ENCODE assay signal across 9 mouse cellular contexts in genomic region chr1:57429786-57430483, GRCm38 (mm10). TPM values are rescaled to one million over a fixed set of nuclear protein-coding genes. Genes with fewer than 3 reads are reported as not detected.
DNase-seq lines count a peak whose midpoint lies in the region; ATAC-seq and TF ChIP-seq lines count a peak whose summit lies in the region.
"Had no signal": no experiment of that assay in that cellular context is flagged by ENCODE, and none has a peak within 500 bp of the region (broad histone marks: within the 10 kb centered on the region; RNA-seq: fewer than 3 reads in every experiment).

No protein-coding gene starts in this region.

- TF ChIP-seq POLR2A in myocyte (IDR thresholded peaks at IDR 0.05; ENCODE audit: insufficient read length, low read depth) = no peak

- no peak overlapping the region for H3K27ac ChIP-seq in intestine, embryonic 15.5 days

- peaks cover 5% of the 10 kb centered on the region; the same call in 1 of the 2 replicates for H3K4me1 ChIP-seq in intestine, embryonic 15.5 days (replicated peaks)

- no peaks in the 10 kb centered on the region for H3K79me2 ChIP-seq in myocyte (ENCODE audit: control insufficient read depth, insufficient read depth)

- H3K27me3 ChIP-seq in intestine, embryonic 15.5 days (replicated peaks) = no peaks in the 10 kb centered on the region
- H3K27me3 ChIP-seq in myocyte (ENCODE audit: control insufficient read depth, insufficient read depth, insufficient read length) = no peaks in the 10 kb centered on the region
- H3K27me3 ChIP-seq: CH12.LX had no signal

- H3K4me3 ChIP-seq in intestine, embryonic 15.5 days (replicated peaks) = no peak overlapping the region
- no peak overlapping the region for H3K4me3 ChIP-seq in myocyte

- no peak overlapping the region for H3K9ac ChIP-seq in intestine, embryonic 15.5 days

- DNase-seq in gastrocnemius, postnatal 14 days = peak; percentile 47
- no peak for DNase-seq in gastrocnemius, postnatal 10 days
- peak; percentile 50 for DNase-seq in R1 (ENCODE audit: low read depth, low spot score)
- peak; percentile 53 for DNase-seq in forelimb bud, embryonic 11.5 days (ENCODE audit: low read depth, low spot score)
- no peak for DNase-seq in testis, postnatal 14 days (ENCODE audit: low spot score)
- no peak for DNase-seq in gastrocnemius, adult 8-10 months (ENCODE audit: low spot score in 2 of 2)

- intact Hi-C loops in gastrocnemius, postnatal 14 days (cut with DNase I; ENCODE audit: low total_unique reads) = loop anchor here (5.0 to 10.0 kb wide), 2 partner anchors 335 to 517 kb away; no protein-coding TSS in a partner anchor

- H3K36me3 ChIP-seq in intestine, embryonic 15.5 days = no peaks in the 10 kb centered on the region
- H3K36me3 ChIP-seq in myocyte (ENCODE audit: control insufficient read depth, insufficient read depth) = no peaks in the 10 kb centered on the region

- WGBS in intestine, embryonic 15.5 days = 9% methylated on average over 12 of the region's 12 CpGs

- no peaks in the 10 kb centered on the region for H3K9me3 ChIP-seq in intestine, embryonic 15.5 days

- H3ac ChIP-seq in myocyte (ENCODE audit: control insufficient read depth, insufficient read length) = no peak overlapping the region

- ATAC-seq in intestine, embryonic 15.5 days = no peak

- H3K4me2 ChIP-seq in intestine, embryonic 15.5 days (replicated peaks) = peak overlapping the region; percentile 44
- H3K4me2 ChIP-seq in myocyte (ENCODE audit: low read depth) = peak overlapping the region; percentile 80

TF ChIP-seq in myocyte, 11 proteins besides CTCF, POLR2A, EP300 and RAD21:
- no peak for TF ChIP-seq TCF12 (IDR thresholded peaks at IDR 0.05; ENCODE audit: insufficient read depth, poor library complexity, severe bottlenecking)
- no peak for TF ChIP-seq TCF3 (IDR thresholded peaks at IDR 0.05; ENCODE audit: insufficient read length, low read depth)
- no peak for TF ChIP-seq SRF (IDR thresholded peaks at IDR 0.05; ENCODE audit: control insufficient read depth, insufficient read length, low read depth)
- peak in 2 of 3 experiments; percentile 6 to 53 for TF ChIP-seq MYOD1 (IDR thresholded peaks at IDR 0.05; ENCODE audit: control insufficient read depth in 1 of 3, insufficient read length in 2 of 3, low read depth in 2 of 3)
- no peak for TF ChIP-seq E2F4 (IDR thresholded peaks at IDR 0.05; ENCODE audit: insufficient read depth)

RNA-seq across cellular contexts. Expression of gene Tyw5, which starts 23.0 kb away (rescaled TPM):
- total RNA-seq in gastrocnemius, postnatal 14 days (2021) = 1 to 10 TPM; 3.7 to 4.0 TPM
- total RNA-seq in gastrocnemius, postnatal 10 days (2021) = 1 to 10 TPM; 6.0 to 6.9 TPM
- 23.9 and 26.2 TPM in 2 replicates for polyA plus RNA-seq in intestine, embryonic 15.5 days (2015; fragmentation: Nextera tagmentation; extraction: Ambion mirVana)
- 6.4 TPM for polyA plus RNA-seq in myocyte (2012; fragmentation: generic; extraction: Trizol)
- total RNA-seq in gastrocnemius, adult 8-10 months (2022) = 1 to 10 TPM; 1.6 to 4.3 (median 3.0) TPM

RNA-seq across cellular contexts. Expression of gene Maip1, which starts 23.8 kb away (rescaled TPM):
- total RNA-seq in gastrocnemius, postnatal 14 days (2021) = 1 to 10 TPM; 7.1 to 8.3 TPM
- 1 to 10 TPM; 8.2 to 9.8 TPM for total RNA-seq in gastrocnemius, postnatal 10 days (2021)
- polyA plus RNA-seq in intestine, embryonic 15.5 days (2015; fragmentation: Nextera tagmentation; extraction: Ambion mirVana) = 17.0 and 19.7 TPM in 2 replicates
- polyA plus RNA-seq in myocyte (2012; fragmentation: generic; extraction: Trizol) = 6.9 TPM
- 1 to 10 TPM; 7.4 to 8.4 (median 8.0) TPM for total RNA-seq in gastrocnemius, adult 8-10 months (2022)

RNA-seq across cellular contexts. Expression of gene 1700066M21Rik, which starts 52.5 kb away (rescaled TPM):
- total RNA-seq in gastrocnemius, postnatal 14 days (2021) = 1 to 10 TPM; 1.9 to 2.1 TPM
- total RNA-seq in gastrocnemius, postnatal 10 days (2021) = 1 to 10 TPM; 2.1 to 4.5 TPM
- 10.1 and 12.7 TPM in 2 replicates for polyA plus RNA-seq in intestine, embryonic 15.5 days (2015; fragmentation: Nextera tagmentation; extraction: Ambion mirVana)
- polyA plus RNA-seq in myocyte (2012; fragmentation: generic; extraction: Trizol) = 5.9 TPM
- 1 to 10 TPM; 2.0 to 4.1 (median 2.8) TPM for total RNA-seq in gastrocnemius, adult 8-10 months (2022)

Comparison
In these comparisons a context has a peak if more than half of its experiments do, and no peak if none do; other contexts are left out.
1. DNase-seq: peak in gastrocnemius, postnatal 14 days (single experiment), R1 (single experiment) and forelimb bud, embryonic 11.5 days (single experiment); none in gastrocnemius, postnatal 10 days (single experiment), testis, postnatal 14 days (single experiment) and gastrocnemius, adult 8-10 months (0 of 2).